Mouse (Mus musculus): ENCODE results near the gene Nnmt.

The Nnmt gene

GRCm38 (mm10) chr9:48604939-48605598 is at the start of gene Nnmt:
Gene Nnmt, minus strand, starts transcription at chr9:48605153.
- DNase-seq, result no peak

- DNase-seq, result no peak
These were observed 49.8 kb upstream of the Nnmt start for GRCm38 (mm10) chr9:48654730-48655129.

- no peak for DNase-seq
These were observed 48.6 kb upstream of the Nnmt start for GRCm38 (mm10) chr9:48653399-48654070.

DNA sequence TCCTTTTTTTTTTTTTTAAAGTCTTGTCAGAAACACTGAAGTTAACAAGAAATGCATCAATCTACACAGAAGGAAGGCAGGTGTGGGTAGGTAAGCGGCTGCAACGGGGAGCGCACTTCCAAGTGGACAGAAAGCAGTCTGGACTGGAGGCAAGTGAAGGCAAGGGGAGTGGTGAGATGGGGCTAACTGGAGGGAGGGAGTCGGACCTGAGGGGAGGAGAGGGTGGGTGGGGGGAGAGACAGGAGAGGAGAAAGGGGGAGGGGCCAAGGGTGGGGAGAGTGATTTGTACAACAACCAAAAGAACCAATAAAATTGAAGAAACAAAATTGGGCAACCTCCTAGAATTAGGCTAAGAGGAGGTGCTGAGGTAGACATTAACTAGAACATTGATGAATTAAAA is 47.1 kb upstream of the Nnmt start:
- no peak for DNase-seq

DNA sequence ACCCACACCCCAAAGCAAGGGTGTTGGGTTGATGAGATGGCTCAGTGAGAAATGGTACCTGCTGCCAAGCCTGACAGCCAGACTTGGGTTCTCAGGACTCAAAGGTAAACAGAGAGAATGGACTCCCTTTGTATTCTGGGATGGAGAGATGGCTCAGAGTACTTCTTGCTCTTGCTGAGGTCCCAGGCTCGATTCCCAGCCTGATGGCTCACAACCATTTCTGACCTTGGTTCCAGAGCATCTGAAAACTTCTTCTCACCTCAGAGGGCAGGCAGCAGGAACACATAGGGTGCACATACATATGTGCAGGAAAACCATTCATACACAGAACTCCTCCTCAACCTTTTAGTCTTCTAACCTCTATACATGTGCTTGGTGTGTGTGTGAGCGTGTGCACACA is 45.9 kb upstream of the Nnmt start:
- no peak for DNase-seq

- peak; percentile 67 for DNase-seq
These were observed 45.1 kb upstream of the Nnmt start for GRCm38 (mm10) chr9:48649851-48650685.

- no peak for DNase-seq
These were observed 44.3 kb upstream of the Nnmt start for GRCm38 (mm10) chr9:48649098-48649766.

DNA sequence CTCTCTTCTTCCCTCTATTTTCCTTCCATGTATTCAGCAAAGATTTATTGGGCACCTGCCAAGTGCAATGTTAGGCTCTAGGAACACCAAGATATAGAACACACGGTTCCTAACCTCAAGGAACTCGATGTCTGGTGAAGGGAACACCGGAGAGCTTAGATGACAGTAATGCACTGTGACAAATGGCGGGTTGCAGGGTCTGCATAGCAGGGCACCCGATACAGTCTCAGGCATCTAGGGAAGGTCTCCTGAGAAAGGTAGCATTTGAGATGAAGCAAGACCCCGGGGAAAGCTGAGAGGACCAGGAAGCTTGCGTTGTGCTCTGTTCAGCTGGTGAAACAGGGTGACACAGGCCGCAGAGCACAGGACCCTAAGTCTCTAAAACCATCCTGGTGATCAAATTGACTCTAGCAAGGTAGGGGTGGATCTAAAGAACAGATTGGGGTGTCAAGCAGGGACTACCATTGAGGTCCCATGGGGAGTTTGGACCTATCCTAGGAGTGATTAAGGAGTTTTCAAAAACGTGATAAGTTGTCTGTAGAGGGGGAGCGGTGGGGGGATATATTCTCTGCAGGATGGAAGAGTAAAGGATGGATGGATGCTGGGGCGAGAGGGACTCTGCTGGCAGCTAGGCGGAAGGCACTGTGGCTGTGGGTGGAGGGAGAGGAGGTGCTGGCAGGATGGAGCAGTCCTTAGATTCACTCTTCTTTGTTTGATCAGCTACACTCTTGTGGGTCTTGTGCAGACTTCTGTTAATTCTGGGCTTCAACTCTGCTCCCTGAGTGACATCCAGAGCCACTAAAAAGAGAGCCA is 43.5 kb upstream of the Nnmt start:
- DNase-seq, result no peak

DNA sequence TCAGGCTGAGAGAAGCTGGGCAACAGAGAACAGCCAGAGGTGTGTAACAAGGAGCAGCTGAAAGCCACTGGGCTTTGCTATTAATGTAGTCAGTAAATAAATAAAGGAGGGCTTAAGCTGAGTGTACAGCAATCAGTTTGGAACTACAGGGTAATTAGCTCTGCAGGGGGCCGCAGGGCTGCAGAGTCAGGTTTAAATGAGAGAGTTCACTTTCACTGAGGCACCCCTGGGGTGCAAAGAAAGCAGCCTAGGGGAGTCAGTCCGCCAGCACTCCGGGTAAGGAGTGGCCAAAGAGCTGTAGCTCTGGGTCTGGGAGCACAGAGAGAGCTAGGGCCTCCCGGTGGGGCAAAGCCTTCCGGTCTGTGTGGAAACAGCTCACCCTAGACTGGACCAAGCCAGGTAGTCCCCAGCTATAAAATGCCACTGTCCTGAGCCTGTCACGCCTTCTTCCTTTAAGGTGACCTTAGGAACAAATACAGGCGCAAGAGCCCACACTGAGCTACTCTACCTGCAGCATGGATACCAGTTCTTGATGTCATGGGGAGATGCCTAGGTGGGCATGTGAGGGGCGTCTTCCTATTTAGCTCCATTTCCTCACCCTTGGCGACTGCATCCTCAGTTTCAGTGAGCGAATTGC is 42.8 kb upstream of the Nnmt start:
- no peak for DNase-seq

DNA sequence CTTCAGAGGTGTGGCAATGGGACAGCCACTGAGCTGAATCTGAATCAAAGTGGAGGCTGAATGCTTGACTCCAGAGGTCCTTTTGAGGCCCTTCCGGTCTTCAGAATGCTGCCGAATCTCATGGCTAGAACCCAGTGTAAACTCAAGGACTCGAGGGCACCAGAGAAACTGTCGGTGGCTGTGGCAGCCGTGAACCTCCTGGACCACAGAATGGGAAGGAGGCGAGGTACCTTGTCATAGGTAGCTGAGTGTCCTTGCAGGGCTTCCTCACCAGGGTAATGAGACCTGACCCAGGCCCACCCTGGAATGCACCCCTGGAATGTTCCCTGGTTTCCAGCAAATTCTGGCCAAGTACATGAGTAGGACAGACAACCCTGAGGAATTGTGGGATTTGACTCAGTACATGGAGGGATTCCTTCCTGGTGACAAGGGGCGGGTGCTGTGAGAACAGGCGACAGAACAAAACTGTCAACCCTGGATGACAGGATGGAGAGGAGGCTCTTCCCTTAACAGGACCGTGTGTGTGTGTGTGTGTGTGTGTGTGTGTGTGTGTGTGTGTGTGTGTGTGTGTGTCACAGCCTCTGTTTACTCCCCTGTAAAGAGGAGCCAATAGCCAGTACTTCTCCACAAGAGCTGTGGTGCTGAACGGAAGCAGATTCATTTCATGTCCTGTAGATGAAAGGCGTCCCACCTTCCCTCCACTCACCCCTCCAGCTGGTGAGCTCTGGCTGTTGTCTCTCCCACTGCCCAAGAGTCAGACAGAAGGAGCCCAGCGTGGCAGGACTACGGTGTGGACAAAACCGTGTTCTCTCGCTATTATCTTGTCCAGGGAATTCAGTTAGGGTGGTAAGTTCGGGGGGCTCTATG is 42.1 kb upstream of the Nnmt start:
- no peak for DNase-seq

- DNase-seq, result peak; percentile 81
These were observed 41.3 kb upstream of the Nnmt start for GRCm38 (mm10) chr9:48646251-48646650.

DNA sequence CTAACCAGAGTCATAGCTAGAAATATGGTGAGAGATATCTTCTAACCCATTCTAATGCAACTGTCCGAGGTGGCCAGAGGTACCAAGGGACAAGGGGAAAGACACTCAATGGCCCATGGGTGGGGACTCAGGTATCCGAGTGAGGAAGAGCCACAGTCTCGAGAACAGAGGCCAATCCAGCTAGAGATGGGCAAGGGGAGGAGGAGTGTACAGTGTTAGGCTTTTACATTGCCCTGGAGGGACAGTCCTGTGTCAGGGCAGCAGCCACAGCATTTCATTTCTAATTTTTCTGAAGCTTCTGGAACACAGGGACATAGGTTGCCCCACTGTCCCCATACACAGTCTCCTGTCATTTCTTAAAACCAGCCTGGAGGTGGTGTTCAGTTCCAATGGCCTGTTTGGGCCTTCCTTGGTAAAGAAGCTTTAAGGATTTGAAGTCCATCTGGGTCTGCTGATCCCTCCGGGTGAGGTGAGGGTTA is 40.7 kb upstream of the Nnmt start:
- DNase-seq, result no peak

- DNase-seq, result peak; percentile 66
These were observed 40.1 kb upstream of the Nnmt start for GRCm38 (mm10) chr9:48644926-48645647.

GRCm38 (mm10) chr9:48644376-48644775 is 39.4 kb upstream of the Nnmt start:
- DNase-seq, result no peak

DNA sequence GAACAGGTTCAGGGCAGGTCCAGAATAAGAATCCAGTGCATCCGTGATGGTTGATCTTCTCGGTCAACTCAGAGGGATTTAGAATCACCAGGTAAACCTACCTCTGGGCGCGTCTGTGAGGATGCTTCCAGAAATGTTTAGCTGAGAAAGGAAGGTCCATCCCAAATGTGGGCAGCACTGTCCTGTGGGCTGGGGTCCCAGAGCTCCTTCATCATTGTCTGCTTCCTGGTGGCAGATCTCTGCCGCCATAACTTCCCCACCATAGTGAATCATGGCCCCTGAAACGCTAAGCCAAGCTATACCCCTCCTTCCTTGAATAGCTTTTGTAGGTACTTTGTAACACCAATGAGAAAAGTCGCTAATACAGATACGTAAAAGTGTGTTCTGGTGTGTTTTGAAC is 36.7 kb upstream of the Nnmt start:
- no peak for DNase-seq

GRCm38 (mm10) chr9:48640881-48641280 is 35.9 kb upstream of the Nnmt start:
- no peak for DNase-seq

DNA sequence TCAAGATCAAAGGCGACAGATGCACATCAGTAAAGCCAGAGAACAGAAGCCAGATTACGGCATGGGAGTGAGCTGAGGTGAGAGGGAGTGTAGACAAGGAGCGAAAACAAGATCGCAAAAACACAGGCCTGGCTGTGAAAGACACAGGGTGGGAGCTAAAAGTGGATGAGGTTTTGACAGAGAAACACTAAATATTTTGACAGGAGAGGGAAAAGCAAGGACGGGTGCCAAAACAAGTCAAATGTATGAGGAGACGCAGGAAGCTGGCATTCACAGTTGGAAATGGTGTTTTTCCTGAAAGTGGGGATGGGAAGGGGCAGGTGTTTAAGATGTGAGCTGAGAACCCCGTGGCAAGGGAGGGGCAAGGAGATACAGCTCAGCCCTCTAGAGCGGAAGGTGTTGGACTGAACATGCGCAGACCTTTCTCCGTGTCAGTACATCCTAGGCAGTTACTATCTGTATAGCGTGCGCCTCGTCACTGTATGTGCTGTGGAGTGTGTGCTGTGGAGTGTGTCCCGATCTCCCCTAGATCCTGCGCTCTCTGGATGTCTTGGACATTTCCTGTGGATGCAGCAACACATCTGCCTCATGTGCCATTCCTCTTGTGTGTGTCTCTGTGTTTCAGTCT is 33.3 kb upstream of the Nnmt start:
- no peak for DNase-seq

DNA sequence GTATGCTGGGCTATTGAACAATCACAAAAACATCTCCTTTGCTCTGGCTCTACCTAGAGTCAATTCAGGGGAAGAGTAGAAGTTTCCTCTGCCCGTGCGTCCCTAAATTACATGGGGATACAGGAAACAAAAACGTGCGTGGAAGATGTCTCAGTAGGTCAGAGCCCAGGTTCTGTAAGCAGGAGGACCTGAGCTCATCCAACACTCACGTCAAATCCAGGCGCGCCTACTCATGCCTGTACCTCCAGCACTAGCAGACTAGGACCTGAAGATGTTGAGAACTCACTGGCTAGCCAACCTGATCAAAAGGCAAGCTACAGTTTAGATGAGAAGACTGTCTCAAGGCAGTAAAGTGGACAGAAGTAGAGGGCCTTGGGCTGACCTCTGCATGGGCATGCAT is 32.2 kb upstream of the Nnmt start:
- DNase-seq, result no peak

GRCm38 (mm10) chr9:48635576-48636350 is 30.8 kb upstream of the Nnmt start:
- DNase-seq, result no peak
